Mouse (Mus musculus) frontal cortex, adult 2 months (tissue): Measurements from ENCODE around the gene Daxx. TPM values are rescaled to one million over a fixed set of nuclear protein-coding genes. Genes with fewer than 3 reads are reported as not detected.
"Not testable (repeated sequence)": the region's sequence is repeated elsewhere in the genome, so short reads cannot be mapped to it uniquely, and the experiment has no call there.

Experiments
- DNase-seq, 2 experiments: peaks; one replicate each; pipeline ENCODE4 v3.0.0; 2022; ENCODE audit warnings: low spot score in 1 of 2; ENCODE audit errors: extremely low spot score in 1 of 2
- polyA plus RNA-seq: library from polyadenylated mRNA; depleted of rRNA; stranded (reverse); fragments of >200 nt; gene quantifications from 2 replicates; pipeline ENCODE4 v1.2.3, GENCODE M21; 2012

Daxx gene
- polyA plus RNA-seq, 1 experiment = 27.2 TPM

DNA sequence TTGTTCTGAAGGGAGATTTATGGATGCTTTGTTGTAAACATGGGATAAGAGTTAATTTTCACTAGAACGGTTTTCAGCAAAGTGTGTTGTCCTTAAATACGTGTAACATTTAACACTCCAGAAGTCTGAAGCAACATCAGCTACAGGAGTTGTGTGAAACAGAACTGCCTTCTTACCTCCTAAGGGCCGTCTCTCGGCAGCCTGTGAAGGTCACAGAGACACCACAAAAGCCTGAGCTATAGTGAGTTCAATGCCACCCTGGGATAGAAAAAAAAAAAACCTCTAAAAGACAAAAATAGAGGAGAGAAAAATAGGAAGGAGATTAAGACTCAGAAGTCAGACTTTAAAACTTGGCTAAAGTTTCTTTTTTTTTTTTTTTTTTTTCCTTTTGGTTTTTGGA lies 7.1 kb upstream of the Daxx start:
- no peak for DNase-seq

DNA sequence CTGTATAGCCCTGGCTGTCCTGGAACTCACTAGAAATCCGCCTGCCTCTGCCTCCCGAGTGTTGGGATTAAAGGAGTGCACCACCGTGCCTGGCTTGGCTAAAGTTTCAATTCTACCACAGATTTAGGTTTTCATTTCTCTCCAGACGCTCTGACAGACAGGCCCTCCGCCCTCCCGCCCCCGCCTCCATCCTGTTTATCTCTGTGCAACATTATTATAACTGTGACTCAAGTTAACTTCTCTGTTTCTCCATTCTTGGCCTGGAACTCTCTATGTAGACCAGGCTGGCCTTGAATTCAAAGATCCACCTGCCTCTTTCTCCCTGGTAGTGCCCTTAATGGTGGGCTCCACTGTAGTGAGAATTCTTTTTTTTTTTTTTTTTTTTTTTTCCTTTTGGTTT lies 6.7 kb upstream of the Daxx start:
- DNase-seq = no peak

DNA sequence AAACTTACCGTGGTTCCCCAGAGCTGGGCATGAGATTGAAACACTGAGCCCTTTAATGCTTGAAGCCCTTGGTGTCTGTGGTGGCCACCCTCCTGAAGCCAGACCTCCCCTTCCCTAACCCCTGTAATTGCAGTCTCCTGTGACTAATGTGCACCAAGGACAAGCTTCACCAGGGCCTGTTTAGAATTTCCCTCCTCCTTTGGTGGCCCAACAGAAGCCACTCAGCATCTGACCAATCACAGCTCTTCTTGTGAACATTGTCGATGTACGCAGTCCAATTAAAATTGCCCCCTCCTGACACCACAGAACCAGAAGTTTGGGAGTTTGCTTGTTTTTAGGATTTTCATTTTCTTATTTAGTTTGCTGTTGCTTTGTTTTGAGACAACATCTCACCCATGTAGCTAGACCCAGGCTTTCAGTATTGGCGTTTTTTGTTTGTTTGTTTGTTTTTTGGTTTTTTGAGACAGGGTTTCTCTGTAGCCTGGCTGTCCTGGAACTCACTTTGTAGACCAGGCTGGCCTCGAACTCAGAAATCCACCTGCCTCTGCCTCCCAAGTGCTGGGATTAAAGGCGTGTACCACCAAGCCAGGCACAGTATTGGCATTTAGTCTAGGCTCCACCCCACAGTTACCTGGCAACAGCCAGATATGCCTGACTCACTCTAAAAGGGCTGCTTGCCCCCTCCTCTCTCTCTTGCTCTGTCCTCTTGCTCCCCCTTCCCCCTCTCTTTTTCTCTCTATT lies 5.1 kb upstream of the Daxx start:
- not testable (repeated sequence) for DNase-seq

DNA sequence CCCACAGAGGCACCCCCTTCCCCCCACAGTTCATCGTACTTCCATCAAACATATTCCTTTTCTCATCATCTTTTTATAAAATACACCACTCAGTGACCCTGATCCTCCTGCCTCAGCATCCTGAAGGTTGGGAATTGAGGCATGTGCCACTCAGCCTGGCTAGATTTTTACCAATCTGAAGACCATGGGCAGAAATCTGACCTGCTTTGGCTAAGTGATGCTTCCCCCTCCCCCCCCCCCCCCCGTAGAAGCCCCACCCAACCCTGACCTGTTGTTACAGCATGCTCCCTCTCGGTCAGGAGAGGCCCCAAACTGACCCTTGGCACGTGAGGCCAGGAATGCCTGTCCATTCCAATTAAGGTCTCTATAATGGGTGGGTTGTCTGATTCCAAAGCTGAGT lies 4.4 kb upstream of the Daxx start, which contains the start of gene Platr17:
Platr17 (plus strand) TSS at position 301 of the 400 bp plus-strand sequence.
- not testable (repeated sequence) for DNase-seq

DNA sequence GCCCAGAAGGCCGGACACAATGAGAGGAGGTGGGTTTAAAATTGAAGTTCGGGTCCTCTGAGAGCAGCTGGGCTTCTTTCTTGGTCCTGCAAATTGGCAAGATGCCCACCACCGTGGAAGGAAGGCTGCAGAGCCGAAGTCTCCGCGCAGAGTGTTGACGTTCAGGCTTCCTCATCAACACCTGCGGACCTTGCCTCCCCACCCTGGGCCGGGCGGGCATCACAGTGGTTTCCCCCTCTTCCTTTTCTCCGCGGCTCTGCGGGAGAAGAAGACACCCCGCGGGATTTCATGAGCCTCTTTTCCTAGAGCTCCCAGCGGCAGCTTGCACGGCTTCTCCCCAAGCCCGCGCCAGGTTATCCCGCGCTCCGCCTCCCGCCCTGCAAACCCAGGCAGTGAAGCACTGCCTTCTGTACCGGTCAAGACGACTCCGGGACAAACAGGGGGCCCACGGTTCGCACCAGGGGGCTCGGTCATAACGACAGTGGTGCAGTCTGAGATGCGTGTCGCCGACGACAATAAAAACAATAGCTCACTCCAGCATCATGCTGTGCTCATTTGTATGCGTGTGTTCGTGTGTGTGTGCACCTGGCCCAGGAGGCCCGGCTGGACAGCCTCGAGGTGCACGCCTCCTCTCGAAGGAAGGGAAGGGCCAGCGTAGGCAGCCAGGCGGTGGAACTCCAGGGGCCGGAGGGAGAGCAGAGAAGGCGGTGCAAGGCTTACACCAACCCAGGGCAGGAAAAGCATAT lies 710 bp upstream of the Daxx start:
- peak in 1 of 2 experiments; percentile 50 for DNase-seq

DNA sequence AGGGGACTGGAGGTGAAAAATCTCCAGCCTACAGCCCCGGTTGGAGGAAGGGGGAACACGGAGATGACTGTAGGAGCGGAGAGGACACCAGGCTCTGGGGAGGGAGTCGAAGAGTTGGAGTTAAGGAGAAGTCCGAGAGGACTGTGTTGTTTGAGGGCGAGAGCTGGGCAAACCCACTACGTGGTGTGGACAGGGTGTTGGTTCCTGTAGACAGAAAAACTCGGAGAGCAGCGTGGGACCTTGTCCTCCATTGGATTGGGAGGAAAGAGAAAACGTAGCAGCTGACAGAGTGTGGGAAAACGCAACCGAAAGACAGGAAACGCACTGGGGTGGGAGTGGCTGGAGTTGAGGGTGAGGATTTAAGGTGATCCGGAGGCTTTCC lies 646 bp downstream of the Daxx start:
- DNase-seq = peak in 1 of 2 experiments; percentile 46

DNA sequence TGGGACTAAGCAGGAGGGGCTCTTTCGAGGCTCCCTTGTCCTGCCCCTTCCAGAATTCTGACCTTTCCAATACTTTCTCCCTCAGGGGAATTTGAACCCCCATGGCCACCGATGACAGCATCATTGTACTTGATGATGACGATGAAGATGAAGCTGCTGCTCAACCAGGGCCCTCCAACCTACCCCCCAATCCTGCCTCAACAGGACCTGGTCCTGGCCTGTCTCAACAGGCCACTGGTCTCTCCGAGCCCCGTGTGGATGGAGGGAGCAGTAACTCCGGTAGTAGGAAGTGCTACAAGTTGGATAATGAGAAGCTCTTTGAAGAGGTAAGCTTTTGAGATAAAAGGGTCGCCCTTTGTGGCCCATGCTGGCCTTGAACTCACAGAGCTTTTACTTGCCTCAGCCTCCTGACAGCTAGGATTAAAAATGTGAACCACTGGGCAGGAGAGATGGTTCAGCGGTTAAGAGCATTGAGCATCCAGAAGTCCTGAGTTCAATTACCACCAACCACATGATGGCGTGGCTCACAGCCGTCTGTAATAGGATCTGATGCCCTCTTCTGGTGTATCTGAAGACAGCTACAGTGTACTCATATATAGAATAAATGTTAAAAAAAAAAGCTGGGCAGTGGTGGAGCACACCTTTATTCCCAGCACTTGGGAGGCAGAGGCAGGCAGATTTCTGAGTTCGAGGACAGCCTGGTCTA lies 1.3 kb downstream of the Daxx start:
- DNase-seq = no peak

DNA sequence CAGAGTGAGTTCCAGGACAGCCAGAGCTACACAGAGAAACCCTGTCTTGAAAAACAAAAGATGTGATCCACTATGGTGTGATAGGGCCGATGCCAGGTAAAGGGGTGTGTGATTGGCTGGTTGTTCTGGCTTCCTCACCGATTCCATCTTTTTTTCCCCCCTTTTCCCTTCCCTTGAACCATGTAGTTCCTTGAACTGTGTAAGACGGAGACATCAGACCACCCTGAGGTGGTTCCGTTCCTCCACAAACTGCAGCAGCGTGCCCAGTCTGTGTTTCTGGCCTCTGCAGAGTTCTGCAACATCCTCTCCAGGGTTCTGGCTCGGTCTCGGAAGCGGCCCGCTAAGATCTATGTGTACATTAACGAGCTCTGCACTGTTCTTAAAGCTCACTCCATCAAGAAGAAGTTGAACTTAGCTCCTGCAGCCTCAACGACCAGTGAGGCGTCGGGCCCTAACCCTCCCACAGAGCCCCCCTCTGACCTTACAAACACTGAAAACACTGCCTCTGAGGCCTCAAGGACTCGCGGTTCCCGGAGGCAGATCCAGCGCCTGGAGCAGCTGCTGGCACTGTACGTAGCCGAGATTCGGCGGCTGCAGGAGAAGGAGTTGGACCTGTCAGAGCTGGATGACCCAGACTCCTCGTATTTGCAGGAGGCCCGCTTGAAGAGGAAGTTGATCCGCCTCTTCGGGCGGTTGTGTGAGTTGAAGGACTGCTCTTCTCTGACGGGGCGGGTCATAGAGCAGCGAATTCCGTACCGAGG lies 2.0 kb downstream of the Daxx start:
- no peak for DNase-seq

DNA sequence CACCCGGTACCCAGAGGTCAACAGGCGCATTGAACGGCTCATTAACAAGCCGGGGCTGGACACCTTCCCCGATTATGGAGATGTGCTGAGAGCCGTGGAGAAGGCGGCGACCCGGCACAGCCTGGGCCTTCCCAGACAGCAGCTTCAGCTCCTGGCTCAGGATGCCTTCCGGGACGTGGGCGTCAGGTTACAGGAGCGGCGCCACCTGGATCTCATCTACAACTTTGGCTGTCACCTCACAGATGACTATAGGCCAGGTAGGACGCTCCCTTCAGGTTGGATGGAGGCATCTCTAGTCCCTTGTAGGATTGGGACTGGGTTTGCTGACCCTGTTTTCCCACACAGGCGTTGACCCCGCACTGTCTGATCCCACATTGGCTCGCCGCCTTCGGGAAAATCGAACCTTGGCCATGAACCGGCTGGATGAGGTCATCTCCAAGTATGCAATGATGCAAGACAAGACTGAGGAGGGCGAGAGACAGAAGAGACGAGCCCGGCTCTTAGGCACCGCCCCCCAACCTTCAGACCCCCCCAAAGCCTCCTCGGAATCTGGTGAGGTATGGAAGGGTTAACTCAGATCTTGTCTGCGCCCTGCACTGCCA lies 2.7 kb downstream of the Daxx start:
- DNase-seq = no peak

DNA sequence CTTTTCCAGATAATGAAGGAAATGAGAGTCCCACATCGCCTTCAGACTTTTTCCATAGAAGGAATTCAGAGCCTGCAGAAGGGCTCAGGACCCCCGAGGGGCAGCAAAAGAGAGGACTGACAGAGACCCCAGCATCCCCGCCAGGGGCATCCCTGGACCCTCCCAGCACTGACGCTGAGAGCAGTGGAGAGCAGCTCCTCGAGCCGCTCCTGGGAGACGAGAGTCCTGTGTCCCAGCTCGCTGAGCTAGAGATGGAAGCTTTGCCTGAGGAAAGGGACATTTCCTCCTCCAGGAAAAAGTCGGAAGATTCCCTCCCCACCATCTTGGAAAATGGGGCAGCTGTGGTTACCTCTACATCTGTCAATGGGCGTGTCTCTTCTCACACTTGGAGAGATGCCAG lies 4.0 kb downstream of the Daxx start:
- no peak for DNase-seq

DNA sequence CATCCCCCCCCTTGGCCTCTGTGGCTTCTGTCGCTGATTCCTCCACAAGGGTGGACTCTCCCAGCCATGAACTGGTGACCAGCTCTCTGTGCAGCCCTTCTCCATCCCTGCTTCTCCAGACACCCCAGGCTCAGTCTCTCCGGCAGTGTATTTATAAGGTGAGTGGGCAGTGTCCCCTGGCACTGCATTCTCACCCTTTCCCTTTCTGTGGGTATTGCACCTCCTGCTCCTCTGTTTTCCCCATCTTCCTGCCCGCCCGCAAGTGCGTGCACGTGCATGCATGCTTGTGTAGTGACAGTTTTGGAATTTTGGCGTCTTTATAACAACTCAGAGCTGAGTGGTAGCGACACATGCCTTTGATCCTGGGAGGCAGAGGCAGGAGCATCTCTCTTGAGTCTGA lies 4.7 kb downstream of the Daxx start:
- DNase-seq = no peak

DNA sequence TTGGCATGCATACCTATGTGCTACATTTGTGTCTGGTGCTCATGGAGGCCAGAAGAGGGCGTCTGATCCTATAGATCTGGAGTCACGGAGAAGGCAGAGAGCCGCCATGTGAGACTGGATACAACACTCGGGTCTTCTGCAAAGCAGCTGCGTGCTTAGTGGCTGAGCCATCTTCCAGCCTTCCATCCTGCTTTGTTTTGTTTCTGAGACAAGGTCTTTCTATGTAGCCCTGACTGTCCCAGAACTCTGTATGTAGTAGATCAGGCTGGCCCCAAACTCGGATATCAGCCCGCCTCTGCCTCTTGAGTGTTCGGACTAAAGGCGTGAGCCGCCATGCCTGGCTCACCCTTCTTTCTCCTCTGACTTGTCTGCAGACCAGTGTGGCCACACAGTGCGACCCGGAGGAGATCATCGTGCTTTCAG lies 5.8 kb downstream of the Daxx start:
- DNase-seq = no peak

DNA sequence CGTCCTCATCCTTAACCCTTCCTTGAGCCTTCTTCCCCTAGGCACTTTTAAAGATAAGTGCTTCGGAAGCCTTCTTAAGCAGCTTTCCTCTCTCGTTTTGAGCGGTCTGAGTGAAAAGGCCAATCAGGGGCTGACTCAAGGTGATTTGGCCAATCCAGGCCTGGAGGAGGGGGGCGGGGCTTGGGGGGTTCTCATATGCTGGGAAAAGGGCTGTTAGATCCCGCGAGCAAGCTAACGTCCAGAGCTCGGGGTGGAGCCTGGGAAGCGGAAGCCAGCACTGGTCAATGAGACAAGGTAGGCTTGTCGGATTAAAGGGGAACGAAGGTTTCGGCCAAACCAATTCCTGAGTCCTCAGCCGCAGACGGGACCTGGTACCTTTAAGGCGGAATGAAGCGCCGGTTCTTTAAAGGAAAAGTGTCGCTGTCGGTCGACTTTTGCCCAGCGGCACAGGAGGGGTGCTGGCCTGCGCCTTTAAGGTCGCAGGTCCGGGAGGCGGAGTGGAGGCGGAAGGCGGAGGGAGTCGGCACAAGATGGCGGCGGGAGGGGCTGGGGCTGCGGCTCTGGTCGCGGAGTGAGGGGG lies 6.5 kb downstream of the Daxx start, which contains the start of the genes Tapbp and Zbtb22:
Tapbp (plus strand) TSS at position 229 of the 580 bp plus-strand sequence.
Zbtb22 (plus strand) TSS at position 234 of the 580 bp plus-strand sequence.
- peak; percentile 97 to 98 for DNase-seq

DNA sequence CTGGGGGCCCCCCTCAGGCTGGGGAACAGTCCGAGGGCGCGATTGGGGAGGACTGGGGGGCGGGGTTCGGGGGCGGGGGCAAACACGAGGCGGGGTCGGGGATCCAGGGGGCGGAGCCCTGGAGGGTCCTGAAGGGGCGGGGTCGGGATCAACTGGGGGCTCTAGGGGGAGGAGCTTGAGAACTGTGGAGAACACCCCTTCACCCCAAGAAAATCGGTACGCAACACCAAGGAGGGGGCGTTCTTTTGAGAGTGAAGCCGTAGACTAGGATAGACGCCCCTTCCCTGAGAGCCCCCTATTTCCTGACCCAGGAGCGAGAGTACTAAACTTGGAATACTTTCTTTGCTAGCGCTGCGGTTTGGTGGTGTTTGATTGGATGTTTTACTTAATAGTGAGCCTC lies 7.1 kb downstream of the Daxx start:
- peak in 1 of 2 experiments; percentile 33 for DNase-seq

DNA sequence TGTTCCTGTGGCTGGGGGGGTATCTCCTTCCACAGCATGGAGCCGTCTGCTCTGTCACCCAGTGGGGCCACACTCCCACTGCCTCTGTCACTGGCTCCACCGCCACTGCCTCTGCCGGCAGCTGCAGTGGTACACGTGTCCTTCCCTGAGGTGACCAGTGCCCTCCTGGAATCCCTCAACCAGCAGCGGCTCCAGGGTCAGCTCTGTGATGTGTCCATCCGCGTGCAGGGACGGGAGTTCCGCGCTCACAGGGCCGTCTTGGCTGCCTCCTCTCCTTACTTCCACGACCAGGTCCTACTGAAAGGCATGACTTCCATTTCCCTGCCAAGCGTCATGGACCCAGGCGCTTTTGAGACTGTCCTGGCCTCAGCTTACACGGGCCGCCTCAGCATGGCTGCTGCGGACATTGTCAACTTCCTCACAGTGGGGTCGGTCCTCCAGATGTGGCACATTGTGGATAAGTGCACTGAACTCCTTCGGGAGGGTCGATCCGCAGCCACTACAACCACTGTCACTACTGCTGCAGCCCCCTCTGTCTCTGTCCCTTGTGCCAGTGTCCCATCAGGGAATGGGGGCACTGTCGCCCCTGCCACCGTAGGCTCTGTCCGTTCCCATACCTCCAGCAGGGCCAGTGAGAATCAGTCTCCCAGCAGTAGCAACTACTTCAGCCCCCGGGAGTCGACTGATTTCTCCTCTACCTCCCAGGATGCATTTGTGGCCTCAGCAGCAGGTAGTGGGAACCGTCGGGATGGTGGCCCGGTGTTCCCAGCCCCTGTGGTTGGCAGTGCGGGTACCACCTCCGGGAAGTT lies 7.8 kb downstream of the Daxx start:
- DNase-seq = no peak

DNA sequence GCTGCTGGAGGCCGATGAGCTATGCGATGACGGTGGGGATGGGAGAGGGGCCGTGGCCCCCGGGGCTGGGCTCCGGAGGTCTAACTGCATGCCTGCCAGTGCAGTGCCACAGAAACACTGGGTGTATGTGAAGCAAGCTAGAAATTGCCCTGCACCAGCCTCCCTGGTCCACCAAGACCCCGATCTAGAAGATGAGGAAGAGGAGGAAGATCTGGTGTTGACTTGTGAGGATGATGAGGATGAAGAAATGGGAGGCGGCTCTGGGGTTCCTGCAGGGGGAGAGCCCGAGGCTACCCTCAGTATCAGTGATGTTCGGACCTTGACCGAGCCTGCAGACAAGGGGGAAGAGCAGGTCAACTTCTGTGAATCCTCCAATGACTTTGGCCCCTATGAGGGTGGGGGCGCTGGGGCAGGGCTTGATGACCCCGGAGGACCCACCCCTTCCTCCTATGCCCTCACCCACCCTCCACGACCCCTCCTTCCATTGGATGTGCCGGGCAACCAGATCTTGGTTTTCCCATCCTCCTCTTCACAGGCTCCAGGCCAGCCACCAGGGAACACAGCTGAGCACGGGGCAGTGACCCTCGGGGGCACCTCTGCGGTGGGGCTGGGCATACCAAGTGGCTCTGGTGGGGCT lies 8.6 kb downstream of the Daxx start:
- no peak for DNase-seq

DNA sequence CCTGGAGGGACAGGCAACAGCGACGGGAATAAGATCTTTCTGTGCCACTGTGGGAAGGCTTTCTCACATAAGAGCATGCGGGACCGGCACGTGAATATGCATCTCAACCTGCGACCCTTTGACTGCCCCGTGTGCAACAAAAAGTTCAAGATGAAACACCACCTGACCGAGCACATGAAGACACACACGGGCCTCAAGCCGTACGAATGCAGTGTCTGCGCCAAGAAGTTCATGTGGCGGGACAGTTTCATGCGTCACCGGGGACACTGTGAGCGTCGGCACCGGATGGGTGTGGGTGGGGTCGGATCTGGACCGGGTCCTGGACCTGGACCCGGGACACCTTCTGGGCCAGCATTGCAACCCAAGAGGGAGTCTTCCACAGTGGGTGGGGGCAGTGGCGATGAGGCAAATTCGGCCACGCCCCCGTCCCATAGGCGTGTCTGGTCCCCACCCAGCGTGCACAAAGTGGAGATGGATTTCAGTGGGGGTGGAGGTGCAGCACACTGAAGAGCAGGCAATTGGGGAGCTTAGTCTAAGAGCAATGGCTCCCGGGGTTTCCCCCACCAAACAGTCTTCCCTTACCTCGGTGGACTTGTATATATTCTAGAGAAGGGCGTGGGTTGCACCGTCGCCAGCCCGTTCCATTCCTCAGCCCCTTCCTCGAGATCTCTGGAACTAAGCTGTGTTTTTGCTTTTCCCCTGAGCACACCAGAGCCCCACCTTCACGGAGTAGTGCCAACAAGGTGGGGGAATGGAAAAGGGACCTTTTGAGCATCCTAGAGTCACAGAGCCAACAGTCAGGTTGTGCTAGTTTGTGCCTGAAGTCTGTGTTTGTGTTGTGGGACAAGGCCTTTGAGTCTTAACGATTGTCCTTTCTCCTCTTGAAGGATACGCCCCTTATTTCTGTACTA lies 9.3 kb downstream of the Daxx start:
- DNase-seq = no peak
